Mouse (Mus musculus) heart, postnatal 4 days (tissue): ENCODE data around the gene Nudt4. TPM values are rescaled to one million over a fixed set of nuclear protein-coding genes. Genes with fewer than 3 reads are reported as not detected.
"Not testable (repeated sequence)": the region's sequence is repeated elsewhere in the genome, so short reads cannot be mapped to it uniquely, and the experiment has no call there.

Experiments
- DNase-seq: peaks from one replicate; pipeline ENCODE4 v3.0.0; 2021
- total RNA-seq, 2 experiments: library from RNA; stranded (reverse); gene quantifications; 2 replicates each; pipeline ENCODE4 v1.2.3; 2021

The Nudt4 gene
- total RNA-seq, 2 experiments from 2014 or later = 201 to 218 TPM

- no peak for DNase-seq
These were observed 2.8 kb upstream of the Nudt4 start for GRCm38 (mm10) chr10:95566786-95567185.

DNA sequence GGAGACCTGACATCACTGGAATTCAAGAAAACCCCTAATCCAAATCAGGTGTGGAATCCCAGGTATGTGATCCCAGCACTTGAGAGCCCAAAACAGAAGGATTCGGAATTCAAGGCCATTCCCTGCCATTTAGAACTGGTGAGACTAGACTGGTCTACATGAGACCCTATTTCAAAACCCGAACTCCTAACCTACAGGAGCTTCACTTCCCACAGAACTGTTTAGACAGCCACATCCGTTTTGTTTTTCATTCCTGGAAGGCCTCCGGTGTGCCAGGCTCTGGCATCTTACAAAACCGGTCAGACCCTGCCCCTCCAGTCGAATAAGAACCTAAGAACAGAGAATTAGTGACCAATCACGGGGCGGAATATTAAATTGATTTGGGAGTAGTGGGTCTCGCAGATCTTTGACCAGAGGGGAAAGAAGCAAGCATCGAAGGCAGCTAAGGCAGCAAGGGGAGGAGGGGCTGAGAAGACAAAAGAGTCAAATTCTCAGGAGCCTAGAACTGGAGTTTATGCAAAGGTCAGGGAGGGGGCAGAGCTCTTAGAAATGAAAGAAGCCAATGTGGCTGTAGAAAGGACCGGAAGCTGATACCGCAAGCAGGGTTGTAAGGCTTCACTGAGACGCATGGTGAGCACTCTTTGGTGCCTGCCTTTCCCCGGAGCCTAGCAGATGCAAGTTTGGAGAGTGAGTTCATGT, 1.4 kb upstream of the Nudt4 start:
- DNase-seq = no peak

DNA sequence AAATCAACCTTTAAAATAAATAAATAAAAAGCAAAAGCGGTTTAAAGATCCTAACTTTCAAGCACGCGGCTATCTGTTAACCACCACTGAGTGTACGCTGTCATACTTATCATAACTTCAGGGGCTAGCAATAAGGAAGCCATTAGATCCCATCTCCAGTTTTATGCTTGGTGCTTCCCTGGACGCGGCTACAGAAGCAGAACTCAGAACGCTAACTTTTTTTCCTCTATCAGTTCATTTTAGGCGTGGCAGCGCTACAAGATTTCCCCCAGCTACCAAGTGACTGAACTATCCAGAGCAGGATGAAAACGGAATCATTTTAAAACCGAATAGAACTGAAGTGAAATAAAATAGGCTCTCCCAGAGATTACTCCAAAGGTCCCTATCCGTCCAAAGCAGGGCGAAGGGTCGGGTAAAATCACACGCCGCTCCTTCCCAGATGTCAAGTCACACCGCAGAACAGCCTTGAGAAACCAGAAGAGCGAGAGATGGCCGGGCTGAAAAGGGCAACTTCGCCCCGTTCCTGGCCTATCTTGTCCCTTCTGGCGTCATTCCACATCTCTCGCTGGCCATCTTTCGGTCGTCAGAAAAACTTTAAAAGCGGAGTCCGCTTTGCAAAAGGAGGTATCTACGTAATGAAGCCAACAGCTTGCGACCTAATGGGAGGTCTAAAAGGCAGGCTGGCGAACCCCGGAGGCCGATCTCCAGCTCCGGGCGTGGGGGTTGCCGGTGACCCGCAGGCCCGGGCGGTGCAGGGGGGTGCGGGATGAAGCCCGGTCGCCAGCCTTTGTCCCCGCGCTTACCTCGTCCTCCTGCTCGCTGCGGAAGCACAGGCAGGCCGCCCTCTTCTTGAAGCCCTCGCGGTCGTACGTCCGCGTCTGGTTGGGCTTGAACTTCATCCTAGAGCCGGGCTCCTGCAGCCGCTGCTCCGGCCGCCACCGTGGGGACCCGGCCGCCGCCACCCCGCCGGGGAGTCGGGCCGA, 796 bp downstream of the Nudt4 start:
- peak; percentile 57 for DNase-seq

GRCm38 (mm10) chr10:95562395-95562794, 1.6 kb downstream of the Nudt4 start:
- DNase-seq = no peak

- no peak for DNase-seq
These were observed 2.3 kb downstream of the Nudt4 start for GRCm38 (mm10) chr10:95561616-95562015.

- DNase-seq = no peak
These were observed 3.5 kb downstream of the Nudt4 start for GRCm38 (mm10) chr10:95560394-95560983.

- no peak for DNase-seq
These were observed 4.5 kb downstream of the Nudt4 start for GRCm38 (mm10) chr10:95559426-95559825.

- DNase-seq = no peak
These were observed 6.6 kb downstream of the Nudt4 start for GRCm38 (mm10) chr10:95557337-95557828.

- no peak for DNase-seq
These were observed 8.1 kb downstream of the Nudt4 start for GRCm38 (mm10) chr10:95555866-95556265.

- no peak for DNase-seq
These were observed 11.6 kb downstream of the Nudt4 start for GRCm38 (mm10) chr10:95552326-95552725.

DNA sequence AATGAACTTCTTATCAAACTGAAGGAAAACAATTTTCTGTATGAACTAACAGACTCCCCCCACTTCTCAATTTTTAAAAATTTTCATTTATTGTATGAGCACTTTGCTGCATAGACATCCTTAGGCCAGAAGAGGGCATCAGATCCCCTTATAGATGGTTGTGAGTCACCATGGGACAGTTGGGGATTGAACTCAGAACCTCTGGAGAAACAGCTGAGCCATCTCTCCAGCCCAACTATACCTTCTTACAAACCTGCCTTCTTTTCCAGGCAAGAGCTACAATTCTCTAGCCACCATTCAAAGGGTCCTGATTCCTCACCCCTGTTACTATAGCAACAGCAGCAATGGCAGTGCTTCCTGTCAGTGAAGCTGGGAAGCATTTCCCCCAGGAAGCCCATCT, 12.2 kb downstream of the Nudt4 start:
- DNase-seq = no peak

GRCm38 (mm10) chr10:95550506-95550905, 13.4 kb downstream of the Nudt4 start:
- DNase-seq = no peak

DNA sequence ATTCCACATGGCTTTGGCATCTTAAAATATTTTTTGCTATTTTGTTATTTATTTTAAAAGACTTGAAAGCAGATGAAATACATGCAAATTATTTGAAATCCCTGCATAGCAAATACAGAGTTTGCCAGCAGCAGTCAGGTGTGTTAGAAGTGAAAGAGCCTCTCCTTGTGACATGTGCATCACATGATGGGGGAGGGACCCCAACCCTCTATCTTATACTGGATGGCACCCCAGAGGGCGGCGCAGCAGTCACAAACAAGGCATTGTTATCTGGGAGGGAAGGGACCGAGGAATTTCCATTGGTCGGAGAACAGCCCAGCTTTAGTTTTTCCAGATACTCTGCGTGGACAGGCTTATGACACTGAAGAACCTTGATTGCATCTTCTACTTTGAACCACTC, 14.9 kb downstream of the Nudt4 start:
- DNase-seq = not testable (repeated sequence)

- DNase-seq = no peak
These were observed 15.7 kb downstream of the Nudt4 start for GRCm38 (mm10) chr10:95548154-95548826.

DNA sequence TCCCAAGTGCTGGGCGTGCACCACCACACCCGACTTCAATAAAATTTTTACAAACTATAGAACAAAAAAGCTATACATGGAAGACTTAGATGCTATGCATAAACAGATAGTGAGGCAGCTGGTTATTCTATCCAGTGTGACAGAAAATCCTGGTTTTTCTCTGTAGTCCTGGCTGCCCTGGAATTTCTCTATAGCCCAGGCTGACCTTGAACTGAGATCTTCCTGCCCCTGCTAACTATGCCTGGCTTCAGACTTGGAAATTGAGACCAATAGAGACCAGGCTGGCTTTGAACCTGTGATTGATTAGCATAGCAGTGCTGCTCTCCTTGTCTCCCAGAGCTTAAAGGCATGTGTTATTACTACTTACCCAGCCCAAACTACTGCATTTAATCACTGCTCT, 17.8 kb downstream of the Nudt4 start:
- DNase-seq = no peak

DNA sequence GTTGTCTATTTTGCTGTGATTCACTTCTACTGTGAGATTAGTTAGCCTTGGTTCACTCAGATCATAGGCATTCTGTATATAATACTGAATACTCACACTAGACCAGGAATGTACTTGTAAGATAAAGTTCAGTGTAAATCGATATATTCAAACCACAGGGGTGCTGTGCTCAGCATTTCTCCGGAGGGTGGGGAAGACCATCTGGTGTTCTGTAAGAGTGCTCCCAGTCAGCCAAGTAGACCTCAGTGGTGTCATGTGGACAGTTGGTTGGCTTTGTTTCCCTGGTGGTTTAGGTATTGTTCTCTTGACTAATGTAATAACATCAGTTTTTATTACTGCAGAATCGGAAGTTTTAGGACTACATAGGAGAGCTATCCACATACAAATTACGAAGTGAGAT, 18.9 kb downstream of the Nudt4 start:
- DNase-seq = no peak

GRCm38 (mm10) chr10:95544651-95545050, 19.3 kb downstream of the Nudt4 start:
- no peak for DNase-seq

DNA sequence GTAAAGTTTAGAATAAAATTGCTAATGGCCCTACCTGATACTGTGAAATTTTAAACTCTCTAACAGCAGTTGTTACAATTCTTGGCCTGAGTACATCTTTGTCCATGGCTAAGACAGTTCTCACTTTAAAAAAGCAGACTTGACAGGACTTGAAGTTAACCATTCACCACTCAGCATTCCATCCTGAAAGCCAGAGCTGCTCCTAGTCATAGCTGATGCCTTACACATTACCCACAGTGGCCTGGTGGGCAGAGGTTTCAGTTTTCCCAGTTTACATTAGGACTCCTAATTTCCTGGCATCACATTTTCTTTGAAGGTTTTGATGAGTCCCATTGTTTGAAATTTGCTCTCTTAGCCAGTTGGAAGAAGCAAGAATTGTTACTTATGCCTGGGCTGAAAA, 19.9 kb downstream of the Nudt4 start:
- no peak for DNase-seq

- DNase-seq = no peak
These were observed 20.6 kb downstream of the Nudt4 start for GRCm38 (mm10) chr10:95543377-95543776.

- no peak for DNase-seq
These were observed 21.0 kb downstream of the Nudt4 start for GRCm38 (mm10) chr10:95542916-95543315.

- DNase-seq = no peak
These were observed 24.1 kb downstream of the Nudt4 start for GRCm38 (mm10) chr10:95539841-95540240.

GRCm38 (mm10) chr10:95539260-95539659, 24.7 kb downstream of the Nudt4 start:
- no peak for DNase-seq

- no peak for DNase-seq
These were observed 27.8 kb downstream of the Nudt4 start for GRCm38 (mm10) chr10:95536222-95536541.
